Mouse (Mus musculus) bone marrow, adult 2 months (tissue): Measurements from ENCODE around the gene Gm45837. TPM values are rescaled to one million over a fixed set of nuclear protein-coding genes. Genes with fewer than 3 reads are reported as not detected.
A peak's percentile ranks its signal among the peaks of the same experiment; 100 is the strongest.

Source experiments
- H3K27ac ChIP-seq: fragments of 200-500 bp; 2 replicates; pipeline ENCODE4 v1.5.1; 2012; ENCODE audit warnings: low read depth, mild to moderate bottlenecking, control low read depth, inconsistent platforms, low read length; ENCODE audit not compliant: control insufficient read depth, poor library complexity, insufficient read depth
- H3K4me1 ChIP-seq: fragments of 200-500 bp; 2 replicates; pipeline ENCODE4 v1.6.1; 2011; ENCODE audit warnings: low read length; ENCODE audit not compliant: control insufficient read depth, insufficient read depth
- H3K4me3 ChIP-seq: fragments of 200-500 bp; replicated peaks from 2 replicates; pipeline ENCODE3; 2011; ENCODE audit warnings: mild to moderate bottlenecking, low read depth, low read length, control low read depth; ENCODE audit not compliant: control insufficient read depth
- CTCF ChIP-seq: fragments of 200-500 bp; IDR thresholded peaks from 2 replicates; pipeline ENCODE4 v1.5.1; 2011; ENCODE audit warnings: low read length, control low read depth; ENCODE audit not compliant: control insufficient read depth, insufficient read depth
- POLR2A ChIP-seq: fragments of 200-500 bp; IDR thresholded peaks from 2 replicates; pipeline ENCODE4 v1.6.1; 2011; ENCODE audit warnings: low read depth, mild to moderate bottlenecking, control low read depth, low read length, borderline replicate concordance; ENCODE audit not compliant: control insufficient read depth
- WGBS: fragments of 180-500 bp; shearing (Covaris S2); methylation state at CpG from one replicate; pipeline ENCODE4 v1.1.7; 2018; 5-methylcytosine and 5-hydroxymethylcytosine counted together
- polyA plus RNA-seq: library from polyadenylated mRNA; stranded (reverse); fragments of >200 nt; gene quantifications from 2 replicates; pipeline ENCODE4 v1.2.4, GENCODE M21; 2011; ENCODE audit warnings: low replicate concordance; ENCODE audit not compliant: missing spikeins, insufficient read depth, insufficient read length

The Gm45837 gene
- polyA plus RNA-seq, 1 experiment: 43.8 TPM

GRCm38 (mm10) chr7:101471423-101471822, 60.7 kb downstream of the Gm45837 start:
- H3K4me3 ChIP-seq: no peak overlapping the region
- 64% methylated on average over 2 of the region's 2 CpGs for WGBS
- peaks cover 10% of the 10 kb centered on the region for H3K4me1 ChIP-seq
- H3K27ac ChIP-seq: peak overlapping the region; percentile 43; the same call in 1 of the 2 replicates
- TF ChIP-seq CTCF (no peak), POLR2A (no peak)

DNA sequence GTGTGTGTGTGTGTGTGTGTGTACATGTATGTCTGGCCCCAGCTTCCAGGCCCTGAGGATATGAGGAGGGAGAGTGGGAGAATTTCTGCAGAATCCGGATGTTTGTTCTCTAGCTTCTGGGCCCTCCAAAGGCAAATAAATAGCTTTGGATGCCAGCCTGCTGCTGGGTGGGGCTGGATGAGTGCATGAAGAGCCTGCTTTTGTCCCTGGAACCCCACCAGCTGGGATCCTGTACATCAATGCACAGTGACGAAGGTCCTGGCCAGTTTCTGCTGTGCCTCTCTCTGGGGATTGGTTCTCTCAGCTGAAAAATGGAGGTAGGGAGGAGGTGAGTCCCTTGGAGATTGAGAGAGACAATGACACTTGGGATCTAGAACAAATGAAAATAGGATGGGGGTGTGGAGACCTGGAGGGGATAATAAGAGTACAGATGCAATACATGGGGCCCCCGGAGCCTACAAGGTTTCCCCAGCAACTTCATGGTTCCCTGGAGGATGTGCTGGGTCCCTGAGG, 61.3 kb downstream of the Gm45837 start:
- peaks cover 8% of the 10 kb centered on the region for H3K4me1 ChIP-seq
- 76% methylated on average over 3 of the region's 3 CpGs for WGBS
- no peak for TF ChIP-seq CTCF
- TF ChIP-seq POLR2A: no peak

DNA sequence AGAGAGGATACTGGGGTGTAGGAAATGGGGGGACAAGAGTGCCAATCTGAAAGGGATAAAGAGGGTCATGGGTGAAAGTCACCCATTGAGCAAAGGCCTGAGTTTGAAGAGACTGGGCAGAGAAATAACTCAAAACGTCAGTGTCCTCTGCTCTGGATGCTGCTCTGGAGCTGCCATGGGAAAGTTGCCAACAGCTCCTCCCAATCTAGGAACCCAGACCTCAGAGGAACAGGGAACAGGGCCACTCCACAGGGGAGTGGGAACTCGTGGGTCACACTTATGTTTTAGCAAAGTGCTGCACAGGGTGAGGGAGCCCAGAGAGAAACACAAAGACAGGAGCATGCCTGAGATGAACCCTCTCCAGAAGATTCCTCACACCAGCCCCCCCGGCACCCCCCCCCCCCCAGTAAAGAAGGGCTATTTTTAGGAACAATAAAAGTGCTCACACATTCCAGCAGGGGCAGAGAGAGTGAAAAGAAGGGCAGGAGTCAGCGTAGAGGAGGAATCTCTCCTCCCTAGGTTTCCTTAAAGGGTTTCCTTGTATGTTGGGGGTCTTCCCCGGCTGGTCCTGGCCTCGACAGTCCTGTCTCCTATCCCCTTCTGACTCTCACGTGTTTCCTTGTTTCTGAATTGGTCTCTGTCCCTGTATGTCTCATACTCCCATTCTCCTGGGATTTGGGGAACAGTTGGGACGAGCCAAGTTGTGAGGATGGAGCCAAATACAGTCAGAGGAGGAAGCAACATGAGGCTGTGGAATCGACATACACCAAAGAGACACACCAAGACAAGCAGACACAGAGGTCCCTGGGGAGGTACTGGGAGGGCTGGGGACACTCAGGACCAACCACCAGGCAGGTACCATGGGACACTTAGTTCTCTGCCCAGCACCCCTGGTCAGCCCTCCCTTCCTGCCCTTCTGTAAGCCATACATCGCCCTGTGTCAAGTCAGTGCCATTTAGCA, 62.2 kb downstream of the Gm45837 start:
- H3K4me1 ChIP-seq: peaks cover 8% of the 10 kb centered on the region
- TF ChIP-seq CTCF (no peak), POLR2A (no peak)
- 61% methylated on average over 10 of the region's 10 CpGs for WGBS

More for the DNA sequence above, 61.3 kb downstream of the Gm45837 start:
- H3K27ac ChIP-seq: peak overlapping the region; percentile 17
- H3K4me3 ChIP-seq: no peak overlapping the region

GRCm38 (mm10) chr7:101474399-101474811, 63.7 kb downstream of the Gm45837 start:
- TF ChIP-seq CTCF: no peak
- no peak for TF ChIP-seq POLR2A
- peaks cover 12% of the 10 kb centered on the region for H3K4me1 ChIP-seq
- H3K4me3 ChIP-seq: no peak overlapping the region
- WGBS: 68% methylated on average over 5 of the region's 5 CpGs
- no peak overlapping the region for H3K27ac ChIP-seq

More for the DNA sequence above, 62.2 kb downstream of the Gm45837 start:
- Histone ChIP-seq H3K4me3 (no peak overlapping the region), H3K27ac (no peak overlapping the region)

DNA sequence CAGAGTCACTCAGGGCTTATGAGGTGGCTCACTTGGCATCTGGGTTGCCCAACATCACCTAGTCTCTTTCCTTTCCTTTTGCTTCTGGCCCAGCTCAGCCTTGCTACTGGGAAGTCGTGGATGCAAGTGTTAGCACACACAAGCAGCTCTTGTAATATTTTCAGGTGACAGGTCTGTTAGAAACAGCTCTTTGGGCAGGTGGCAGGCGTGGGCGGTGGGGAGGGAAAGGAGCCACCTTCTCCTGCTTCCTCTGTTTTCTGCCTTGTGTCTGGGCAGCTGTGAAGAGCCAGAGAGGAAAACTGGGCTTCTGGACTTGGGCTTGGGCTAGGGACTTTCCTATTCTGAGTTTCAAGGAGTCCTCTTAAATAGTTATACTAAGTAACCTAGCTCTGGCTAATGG, 65.3 kb downstream of the Gm45837 start:
- TF ChIP-seq POLR2A (no peak), CTCF (no peak)
- H3K4me1 ChIP-seq: peaks cover 11% of the 10 kb centered on the region
- 49% methylated on average over 3 of the region's 3 CpGs for WGBS
- H3K27ac ChIP-seq: no peak overlapping the region
- H3K4me3 ChIP-seq: no peak overlapping the region

DNA sequence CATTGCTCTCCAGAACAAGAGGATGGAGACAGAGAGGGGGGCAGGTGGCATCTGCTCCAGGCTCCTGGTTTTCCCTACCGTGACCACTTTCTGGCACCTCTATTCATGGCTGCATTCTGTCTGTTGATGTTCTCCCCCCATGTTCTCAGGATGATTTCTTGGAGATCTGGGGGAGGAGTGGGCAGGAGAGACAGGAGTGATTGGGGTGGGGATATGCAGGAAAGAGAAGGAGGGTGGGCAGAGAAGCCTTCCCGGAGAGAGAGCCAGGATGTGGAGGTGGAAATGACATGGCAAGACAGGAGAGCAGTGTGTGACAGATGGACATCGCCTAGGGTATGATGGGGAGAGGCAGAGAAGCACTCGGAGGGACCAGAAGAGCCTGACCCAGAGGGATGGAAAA, 65.8 kb downstream of the Gm45837 start:
- Histone ChIP-seq H3K4me3 (no peak overlapping the region), H3K4me1 (peaks cover 9% of the 10 kb centered on the region), H3K27ac (peak overlapping the region; percentile 3; the same call in 1 of the 2 replicates)
- TF ChIP-seq POLR2A: no peak
- no peak for TF ChIP-seq CTCF
- WGBS: 66% methylated on average over 4 of the region's 4 CpGs

- Histone ChIP-seq H3K27ac (no peak overlapping the region), H3K4me3 (no peak overlapping the region), H3K4me1 (peaks cover 9% of the 10 kb centered on the region)
- no peak for TF ChIP-seq CTCF
- no peak for TF ChIP-seq POLR2A
- WGBS: 74% methylated on average over 5 of the region's 5 CpGs
Measured at GRCm38 (mm10) chr7:101477200-101477599, 66.5 kb downstream of the Gm45837 start.

- H3K27ac ChIP-seq: peak overlapping the region; percentile 44; the same call in 1 of the 2 replicates
- TF ChIP-seq POLR2A (no peak), CTCF (no peak)
- WGBS: 41% methylated on average over 5 of the region's 5 CpGs
- H3K4me3 ChIP-seq: no peak overlapping the region
- H3K4me1 ChIP-seq: peaks cover 12% of the 10 kb centered on the region
Measured at GRCm38 (mm10) chr7:101478099-101478498, 67.4 kb downstream of the Gm45837 start.

GRCm38 (mm10) chr7:101479841-101480240, 69.2 kb downstream of the Gm45837 start:
- H3K4me3 ChIP-seq: no peak overlapping the region
- no peak for TF ChIP-seq CTCF
- no peak for TF ChIP-seq POLR2A
- H3K27ac ChIP-seq: no peak overlapping the region
- 75% methylated on average over 4 of the region's 4 CpGs for WGBS
- H3K4me1 ChIP-seq: peaks cover 10% of the 10 kb centered on the region
